ENCODE assay signal across 16 mouse cellular contexts in genomic region chr1:41286221-41286620, GRCm38 (mm10).
"Had no signal": no experiment of that assay in that cellular context is flagged by ENCODE, and none has a peak within 500 bp of the region (broad histone marks: within the 10 kb centered on the region; RNA-seq: fewer than 3 reads in every experiment).

No protein-coding gene starts in this region.

- H3K36me3 ChIP-seq: limb, embryonic 12.5 days; limb, embryonic 15.5 days; midbrain, embryonic 12.5 days had no signal

- H3K27ac ChIP-seq: kidney, postnatal 0 days; layer of hippocampus, adult 2 months; limb, embryonic 12.5 days; limb, embryonic 15.5 days; liver, embryonic 14.5 days; macrophage; midbrain, embryonic 12.5 days had no signal

- H3K4me2 ChIP-seq: limb, embryonic 12.5 days; limb, embryonic 15.5 days; liver, embryonic 11.5 days; lung, embryonic 14.5 days; midbrain, embryonic 12.5 days had no signal

- H3K27me3 ChIP-seq: limb, embryonic 12.5 days; limb, embryonic 15.5 days; midbrain, embryonic 12.5 days had no signal

- H3K9ac ChIP-seq: limb, embryonic 12.5 days; limb, embryonic 15.5 days; liver, embryonic 14.5 days; liver, postnatal 0 days; lung, embryonic 14.5 days; midbrain, embryonic 12.5 days had no signal

- H3K4me1 ChIP-seq: limb, embryonic 12.5 days; limb, embryonic 15.5 days; midbrain, embryonic 12.5 days had no signal

- DNase-seq: kidney, postnatal 25 days; layer of hippocampus, adult 9-11 months; liver, postnatal 0 days; lung, embryonic 14.5 days; thymus, adult 18-20 months; thymus, postnatal 36 days had no signal

- ATAC-seq: liver, postnatal 0 days; lung, postnatal 0 days; midbrain, embryonic 16.5 days had no signal

- H3K9me3 ChIP-seq: limb, embryonic 12.5 days; limb, embryonic 15.5 days; midbrain, embryonic 12.5 days had no signal

- H3K4me3 ChIP-seq: layer of hippocampus, adult 2 months; limb, embryonic 12.5 days; limb, embryonic 15.5 days; midbrain, embryonic 12.5 days had no signal
